Mouse (Mus musculus): ENCODE results near the gene Pde9a.

- TF ChIP-seq POLR2A (IDR thresholded peaks at IDR 0.05; ENCODE audit: insufficient read depth, low read depth, low read length) (no peak), CTCF (IDR thresholded peaks at IDR 0.05; ENCODE audit: insufficient read depth, low read depth, low read length) (no peak)
Observed at GRCm38 (mm10) chr17:31491355-31491754, 105.3 kb downstream of the Pde9a start.
